Comparison of ENCODE assay signal across 8 mouse cellular contexts in genomic region chr2:30205629-30206357, GRCm38 (mm10). TPM values are rescaled to one million over a fixed set of nuclear protein-coding genes. Genes with fewer than 3 reads are reported as not detected.
DNase-seq lines count a peak whose midpoint lies in the region; ATAC-seq and TF ChIP-seq lines count a peak whose summit lies in the region.

Gene Kyat1, minus strand, starts transcription at chr2:30205847.

- under 1% methylated on average over 44 of the region's 44 CpGs for WGBS in forebrain, embryonic 10.5 days
- under 1% methylated on average over 44 of the region's 44 CpGs for WGBS in heart, embryonic 15.5 days
- under 1% methylated on average over 44 of the region's 44 CpGs for WGBS in liver, embryonic 14.5 days (ENCODE audit: insufficient replicate concordance)
- WGBS in neural tube, embryonic 11.5 days: under 1% methylated on average over 44 of the region's 44 CpGs
- 0% methylated on average over 44 of the region's 44 CpGs for WGBS in stomach, postnatal 0 days

- no peaks in the 10 kb centered on the region for H3K36me3 ChIP-seq in forebrain, embryonic 10.5 days (replicated peaks)
- no peaks in the 10 kb centered on the region for H3K36me3 ChIP-seq in heart, embryonic 15.5 days
- no peaks in the 10 kb centered on the region for H3K36me3 ChIP-seq in liver, embryonic 14.5 days (replicated peaks; ENCODE audit: control insufficient read depth, insufficient read depth, low read depth)
- no peaks in the 10 kb centered on the region for H3K36me3 ChIP-seq in neural tube, embryonic 11.5 days (ENCODE audit: control insufficient read depth, insufficient read depth, low read length)
- no peaks in the 10 kb centered on the region for H3K36me3 ChIP-seq in stomach, postnatal 0 days (ENCODE audit: control insufficient read depth, insufficient read depth, low read length)

- DNase-seq in CD8-positive naive resting alpha-beta T cell, adult 2 months (ENCODE audit: low read depth in 2 of 2, low spot score in 2 of 2): peak; percentile 88 to 93
- peak; percentile 98 for DNase-seq in c-Kit-positive CD71-negative TER-119-negative erythroid progenitor cells, embryonic 14.5 days (ENCODE audit: low read depth)
- peak; percentile 93 for DNase-seq in forebrain, embryonic 10.5 days (ENCODE audit: extremely low spot score, low spot score)
- DNase-seq in kidney, postnatal 25 days: peak; percentile 97 to 98
- peak; percentile 88 to 90 (median 89) for DNase-seq in liver, embryonic 14.5 days (ENCODE audit: low read depth in 3 of 3, low spot score in 3 of 3)
- peak; percentile 95 for DNase-seq in neural tube, embryonic 11.5 days (ENCODE audit: low spot score)
- peak; percentile 93 for DNase-seq in stomach, postnatal 0 days (ENCODE audit: low spot score)

- no peak for TF ChIP-seq CTCF in liver, embryonic 14.5 days (IDR thresholded peaks at IDR 0.05; ENCODE audit: low read depth)
- TF ChIP-seq CTCF in stomach, postnatal 0 days (IDR thresholded peaks at IDR 0.05; ENCODE audit: low read depth): no peak

- peak; percentile 96 for ATAC-seq in heart, embryonic 15.5 days (replicated peaks; ENCODE audit: insufficient number of reproducible peaks, insufficient read depth, low FRiP score, low read depth)
- ATAC-seq in liver, embryonic 14.5 days (ENCODE audit: insufficient read depth): peak; percentile 89
- ATAC-seq in neural tube, embryonic 11.5 days (ENCODE audit: insufficient read depth, low FRiP score, low TSS enrichment): peak; percentile 90
- ATAC-seq in stomach, postnatal 0 days (ENCODE audit: low FRiP score, low TSS enrichment): peak; percentile 91

- peak within 1 kb of the TSS; percentile 75 for H3K9ac ChIP-seq in heart, embryonic 15.5 days
- H3K9ac ChIP-seq in liver, embryonic 14.5 days (replicated peaks): peak within 1 kb of the TSS; percentile 74
- H3K9ac ChIP-seq in neural tube, embryonic 11.5 days (ENCODE audit: low read length): peak within 1 kb of the TSS; percentile 65
- H3K9ac ChIP-seq in stomach, postnatal 0 days (ENCODE audit: low read length): peak within 1 kb of the TSS; percentile 69

- H3K9me3 ChIP-seq in forebrain, embryonic 10.5 days: no peaks in the 10 kb centered on the region
- H3K9me3 ChIP-seq in heart, embryonic 15.5 days (replicated peaks): no peaks in the 10 kb centered on the region
- H3K9me3 ChIP-seq in liver, embryonic 14.5 days (ENCODE audit: control insufficient read depth, low read length): no peaks in the 10 kb centered on the region
- H3K9me3 ChIP-seq in neural tube, embryonic 11.5 days (ENCODE audit: control insufficient read depth, low read length): no peaks in the 10 kb centered on the region
- no peaks in the 10 kb centered on the region for H3K9me3 ChIP-seq in stomach, postnatal 0 days (ENCODE audit: control insufficient read depth, low read length)

- H3K4me3 ChIP-seq in forebrain, embryonic 10.5 days: peak within 1 kb of the TSS; percentile 72
- H3K4me3 ChIP-seq in heart, embryonic 15.5 days: peak within 1 kb of the TSS; percentile 87
- H3K4me3 ChIP-seq in liver, embryonic 14.5 days (ENCODE audit: insufficient read depth in 1 of 2, low read depth in 2 of 2, low read length in 2 of 2): peak within 1 kb of the TSS; percentile 81
- H3K4me3 ChIP-seq in neural tube, embryonic 11.5 days (ENCODE audit: low read depth, low read length): peak within 1 kb of the TSS; percentile 73
- H3K4me3 ChIP-seq in stomach, postnatal 0 days (ENCODE audit: low read depth, low read length): peak within 1 kb of the TSS; percentile 61

- peak within 1 kb of the TSS; percentile 91 for H3K4me2 ChIP-seq in heart, embryonic 15.5 days
- peak within 1 kb of the TSS; percentile 98 for H3K4me2 ChIP-seq in liver, embryonic 14.5 days (ENCODE audit: low read depth)
- peak within 1 kb of the TSS; percentile 90 for H3K4me2 ChIP-seq in neural tube, embryonic 11.5 days (ENCODE audit: low read depth)
- H3K4me2 ChIP-seq in stomach, postnatal 0 days (replicated peaks; ENCODE audit: low read depth): peak within 1 kb of the TSS; percentile 72

- H3K27ac ChIP-seq in forebrain, embryonic 10.5 days: peak within 1 kb of the TSS; percentile 81
- peak within 1 kb of the TSS; percentile 81 for H3K27ac ChIP-seq in heart, embryonic 15.5 days
- peak within 1 kb of the TSS; percentile 60 for H3K27ac ChIP-seq in liver, embryonic 14.5 days
- H3K27ac ChIP-seq in neural tube, embryonic 11.5 days (ENCODE audit: low read depth, low read length): no peak within 1 kb of the TSS
- H3K27ac ChIP-seq in stomach, postnatal 0 days (replicated peaks): peak within 1 kb of the TSS; percentile 90

- no peak for TF ChIP-seq EP300 in liver, embryonic 14.5 days (IDR thresholded peaks at IDR 0.05; ENCODE audit: low read depth)
- no peak for TF ChIP-seq EP300 in stomach, postnatal 0 days (optimal IDR thresholded peaks at IDR 0.05)

- H3K27me3 ChIP-seq in forebrain, embryonic 10.5 days (ENCODE audit: poor library complexity, severe bottlenecking): no peaks in the 10 kb centered on the region
- no peaks in the 10 kb centered on the region for H3K27me3 ChIP-seq in heart, embryonic 15.5 days
- no peaks in the 10 kb centered on the region for H3K27me3 ChIP-seq in liver, embryonic 14.5 days (ENCODE audit: control insufficient read depth, insufficient read depth, low read length)
- no peaks in the 10 kb centered on the region for H3K27me3 ChIP-seq in neural tube, embryonic 11.5 days (ENCODE audit: control insufficient read depth, insufficient read depth, low read length)
- H3K27me3 ChIP-seq in stomach, postnatal 0 days (ENCODE audit: control insufficient read depth, insufficient read depth, low read length): no peaks in the 10 kb centered on the region

- peaks cover 22% of the 10 kb centered on the region for H3K4me1 ChIP-seq in forebrain, embryonic 10.5 days
- H3K4me1 ChIP-seq in heart, embryonic 15.5 days (replicated peaks): peaks cover 17% of the 10 kb centered on the region
- H3K4me1 ChIP-seq in liver, embryonic 14.5 days (replicated peaks; ENCODE audit: control insufficient read depth in 2 of 2, insufficient read depth in 2 of 2, low read length in 1 of 2): peaks cover 3 to 15% of the 10 kb centered on the region in 2 experiments; a peak in 3 of 4 replicates
- peaks cover 8% of the 10 kb centered on the region for H3K4me1 ChIP-seq in neural tube, embryonic 11.5 days (ENCODE audit: control insufficient read depth, insufficient read depth, low read length)
- H3K4me1 ChIP-seq in stomach, postnatal 0 days (replicated peaks; ENCODE audit: control insufficient read depth, insufficient read depth): 0 out of 2 replicates have a peak, but pooled peaks cover 4% of the 10 kb centered on the region

RNA-seq across cellular contexts. Expression of gene Kyat1, which starts in this region (rescaled TPM):
- 7.0 and 8.6 TPM in 2 replicates for polyA plus RNA-seq in forebrain, embryonic 10.5 days (2016; fragmentation: Nextera tagmentation; extraction: Ambion mirVana)
- 21.1 and 22.1 TPM in 2 replicates for polyA plus RNA-seq in heart, embryonic 15.5 days (2015; fragmentation: Nextera tagmentation; extraction: Ambion mirVana)
- 14.3 and 16.8 TPM in 2 replicates for polyA plus RNA-seq in liver, embryonic 14.5 days (2012; rRNA removed)
- polyA plus RNA-seq in liver, embryonic 14.5 days (2014; fragmentation: Nextera tagmentation; extraction: Ambion mirVana): 9.5 and 11.6 TPM in 2 replicates
- 10.5 and 12.0 TPM in 2 replicates for polyA plus RNA-seq in neural tube, embryonic 11.5 days (2014; fragmentation: Nextera tagmentation; extraction: Ambion mirVana)
- polyA plus RNA-seq in stomach, postnatal 0 days (2015; fragmentation: Nextera tagmentation; extraction: Ambion mirVana): 81.2 and 89.3 TPM in 2 replicates
